Mouse (Mus musculus) hindbrain, postnatal 0 days (tissue): ENCODE measurements at regions not wholly inside any gene's neighbourhood (a gene's known extent, or its start where the extent isn't known, plus 50 kb on each side); places are given as distances from the start of the nearest gene placed in this dataset.

Source experiments
- ATAC-seq: fragments of 200-750 bp; cut with Nextera tagmentation; 2 replicates; pipeline ENCODE4 v1.8.0; 2017; ENCODE audit warnings: mild to moderate bottlenecking, moderate TSS enrichment, moderate library complexity
- DNase-seq: peaks from one replicate; pipeline ENCODE4 v3.0.0-alpha.2; 2015; ENCODE audit warnings: low spot score
- H3K27ac ChIP-seq: fragments of 300-500 bp; sonication (generic); 2 replicates; pipeline ENCODE4 v1.5.1; 2014; ENCODE audit warnings: mild to moderate bottlenecking
- H3K27me3 ChIP-seq: fragments of 300-500 bp; sonication (generic); 2 replicates; pipeline ENCODE4 v1.6.1; 2014; ENCODE audit warnings: low read length, mixed read lengths; ENCODE audit not compliant: insufficient read depth
- H3K36me3 ChIP-seq: fragments of 300-500 bp; sonication (generic); 2 replicates; pipeline ENCODE4 v1.6.1; 2014; ENCODE audit warnings: low read length, mixed read lengths; ENCODE audit not compliant: insufficient read depth
- H3K4me1 ChIP-seq: fragments of 300-500 bp; sonication (generic); 2 replicates; pipeline ENCODE4 v1.6.1; 2014; ENCODE audit warnings: antibody characterized with exemption, low read length, mixed read lengths; ENCODE audit not compliant: insufficient read depth
- H3K4me2 ChIP-seq: fragments of 300-500 bp; sonication (generic); 2 replicates; pipeline ENCODE4 v1.6.1; 2014; ENCODE audit warnings: low read depth, mild to moderate bottlenecking, low read length, moderate library complexity, mixed read lengths
- H3K4me3 ChIP-seq: fragments of 300-500 bp; sonication (generic); 2 replicates; pipeline ENCODE4 v1.5.1; 2014; ENCODE audit warnings: low read length
- H3K9ac ChIP-seq: fragments of 300-500 bp; sonication (generic); replicated peaks from 2 replicates; pipeline ENCODE4 v1.6.1; 2014; ENCODE audit warnings: mild to moderate bottlenecking, low read length, moderate library complexity, mixed read lengths
- H3K9me3 ChIP-seq: fragments of 300-500 bp; sonication (generic); 2 replicates; pipeline ENCODE4 v1.6.1; 2016; ENCODE audit warnings: low read length, mixed read lengths
- CTCF ChIP-seq: IDR thresholded peaks from 2 replicates; pipeline ENCODE4 v1.5.1; 2016; ENCODE audit warnings: antibody characterized with exemption, control low read depth, low read depth
- WGBS: fragments of 180-500 bp; shearing (Covaris S2); extraction: QIAGEN DNeasy Blood & Tissue Kit; methylation state at CpG from one replicate; pipeline ENCODE4 v1.1.7; 2014; 5-methylcytosine and 5-hydroxymethylcytosine counted together

DNA sequence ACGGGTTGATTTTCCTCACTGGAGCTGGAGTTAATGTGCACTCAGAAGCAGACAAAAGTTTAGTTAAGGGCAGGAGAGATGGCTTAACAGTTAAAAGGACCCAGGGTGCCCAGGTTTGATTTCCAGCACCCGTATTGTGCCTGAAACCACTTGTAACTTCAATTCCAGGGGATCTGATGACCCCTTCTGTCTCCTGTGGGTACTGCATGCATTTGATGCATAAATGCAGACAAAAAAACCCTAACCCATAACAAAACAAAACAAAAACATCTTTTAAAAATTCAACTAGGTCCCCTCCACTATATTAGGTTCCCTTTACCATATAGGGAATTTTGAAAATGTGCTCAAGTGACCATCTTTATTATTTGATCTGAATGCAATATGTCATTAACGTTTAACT is 112.2 kb upstream of the Ranbp3l start:
- Histone ChIP-seq H3K27me3 (no peaks in the 10 kb centered on the region), H3K27ac (no peak overlapping the region)

GRCm38 (mm10) chr15:8854336-8854735 is 113.4 kb upstream of the Ranbp3l start:
- WGBS = 76% methylated on average over 7 of the region's 7 CpGs

More for the DNA sequence above, 112.2 kb upstream of the Ranbp3l start:
- Histone ChIP-seq H3K9ac (no peak overlapping the region), H3K4me3 (no peak overlapping the region), H3K4me2 (no peak overlapping the region), H3K9me3 (peaks cover 3% of the 10 kb centered on the region; the same call in 1 of the 2 replicates), H3K36me3 (no peaks in the 10 kb centered on the region), H3K4me1 (no peaks in the 10 kb centered on the region)
- peak; percentile 24 for TF ChIP-seq CTCF
- 90% methylated on average over 3 of the region's 3 CpGs for WGBS
- ATAC-seq (no peak), DNase-seq (no peak)

GRCm38 (mm10) chr15:8850996-8851395 is 116.8 kb upstream of the Ranbp3l start:
- no peak for TF ChIP-seq CTCF
- Histone ChIP-seq H3K9me3 (peaks cover 3% of the 10 kb centered on the region; the same call in 1 of the 2 replicates), H3K27me3 (no peaks in the 10 kb centered on the region), H3K4me1 (no peaks in the 10 kb centered on the region), H3K4me2 (no peak overlapping the region), H3K4me3 (no peak overlapping the region), H3K9ac (no peak overlapping the region), H3K36me3 (no peaks in the 10 kb centered on the region), H3K27ac (no peak overlapping the region)
- WGBS = 58% methylated on average over 1 of the region's 1 CpGs
- DNase-seq (peak; percentile 4), ATAC-seq (no peak)

More at GRCm38 (mm10) chr15:8854336-8854735, 113.4 kb upstream of the Ranbp3l start:
- H3K4me3 ChIP-seq = no peak overlapping the region
- H3K4me2 ChIP-seq = no peak overlapping the region
- H3K27ac ChIP-seq = no peak overlapping the region
- ATAC-seq = no peak
- no peaks in the 10 kb centered on the region for H3K36me3 ChIP-seq
- no peak for TF ChIP-seq CTCF
- H3K4me1 ChIP-seq = no peaks in the 10 kb centered on the region
- H3K9ac ChIP-seq = no peak overlapping the region
- no peak for DNase-seq
- no peaks in the 10 kb centered on the region for H3K27me3 ChIP-seq
- peaks cover 3% of the 10 kb centered on the region; the same call in 1 of the 2 replicates for H3K9me3 ChIP-seq

- Histone ChIP-seq H3K9me3 (no peaks in the 10 kb centered on the region), H3K9ac (no peak overlapping the region), H3K27me3 (no peaks in the 10 kb centered on the region), H3K27ac (no peak overlapping the region), H3K4me1 (no peaks in the 10 kb centered on the region), H3K36me3 (no peaks in the 10 kb centered on the region), H3K4me3 (no peak overlapping the region), H3K4me2 (no peak overlapping the region)
- no peak for DNase-seq
- ATAC-seq = peak; percentile 63; the same call in 1 of the 2 replicates
- peak; percentile 69 for TF ChIP-seq CTCF
- WGBS = 64% methylated on average over 5 of the region's 5 CpGs
Observed at GRCm38 (mm10) chr15:8849413-8849812, 118.3 kb upstream of the Ranbp3l start.

DNA sequence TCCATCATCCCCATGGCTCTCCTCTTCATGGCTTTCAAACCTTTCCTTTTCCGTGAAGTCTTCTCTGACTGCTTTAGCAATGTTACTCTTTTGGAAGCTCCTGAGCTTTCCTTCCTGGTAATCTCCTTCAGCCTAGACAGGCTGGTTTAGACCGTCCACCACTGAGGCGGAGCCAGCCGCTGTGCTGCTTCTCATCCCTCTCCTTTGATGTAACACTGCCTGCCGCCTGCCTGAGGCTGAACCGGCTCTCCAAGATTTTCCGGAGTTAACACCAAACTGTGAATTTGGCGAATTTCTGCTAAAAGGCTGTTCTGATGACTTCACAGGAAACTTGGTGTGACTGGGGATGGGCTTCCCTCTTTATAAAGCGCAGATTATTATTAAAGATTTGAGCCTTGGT is 125.6 kb upstream of the Ranbp3l start:
- ATAC-seq (no peak), DNase-seq (no peak)
- no peak for TF ChIP-seq CTCF
- H3K27me3 ChIP-seq = no peaks in the 10 kb centered on the region
- no peaks in the 10 kb centered on the region for H3K9me3 ChIP-seq
- no peak overlapping the region for H3K4me3 ChIP-seq
- H3K4me1 ChIP-seq = no peaks in the 10 kb centered on the region
- no peak overlapping the region for H3K27ac ChIP-seq
- no peaks in the 10 kb centered on the region for H3K36me3 ChIP-seq
- no peak overlapping the region for H3K9ac ChIP-seq
- no peak overlapping the region for H3K4me2 ChIP-seq
- WGBS = 74% methylated on average over 9 of the region's 9 CpGs

DNA sequence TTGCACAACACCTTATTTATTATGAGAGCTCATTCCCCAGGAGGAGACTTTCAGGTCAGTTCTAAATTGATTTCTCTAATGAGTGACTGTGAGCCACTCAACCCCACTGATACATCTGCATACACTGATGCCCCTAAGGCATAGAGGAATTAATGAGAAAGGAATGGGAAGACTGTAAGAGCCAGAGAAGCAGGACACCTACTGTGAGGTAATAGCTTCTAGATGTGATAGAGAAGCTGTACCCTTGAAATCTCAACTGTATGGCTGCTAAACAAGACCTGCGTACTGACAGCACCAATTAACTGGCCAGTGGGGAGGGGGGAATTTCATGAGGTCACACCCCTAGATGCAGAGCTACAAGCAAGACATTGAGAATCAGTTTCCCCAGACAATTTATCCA is 128.3 kb upstream of the Ranbp3l start:
- DNase-seq = no peak
- H3K4me3 ChIP-seq = no peak overlapping the region
- no peak overlapping the region for H3K4me2 ChIP-seq
- H3K36me3 ChIP-seq = no peaks in the 10 kb centered on the region
- 70% methylated on average over 1 of the region's 1 CpGs for WGBS
- H3K27me3 ChIP-seq = no peaks in the 10 kb centered on the region
- H3K9me3 ChIP-seq = no peaks in the 10 kb centered on the region
- TF ChIP-seq CTCF = no peak
- H3K27ac ChIP-seq = no peak overlapping the region
- no peaks in the 10 kb centered on the region for H3K4me1 ChIP-seq
- no peak overlapping the region for H3K9ac ChIP-seq
- ATAC-seq = no peak

DNA sequence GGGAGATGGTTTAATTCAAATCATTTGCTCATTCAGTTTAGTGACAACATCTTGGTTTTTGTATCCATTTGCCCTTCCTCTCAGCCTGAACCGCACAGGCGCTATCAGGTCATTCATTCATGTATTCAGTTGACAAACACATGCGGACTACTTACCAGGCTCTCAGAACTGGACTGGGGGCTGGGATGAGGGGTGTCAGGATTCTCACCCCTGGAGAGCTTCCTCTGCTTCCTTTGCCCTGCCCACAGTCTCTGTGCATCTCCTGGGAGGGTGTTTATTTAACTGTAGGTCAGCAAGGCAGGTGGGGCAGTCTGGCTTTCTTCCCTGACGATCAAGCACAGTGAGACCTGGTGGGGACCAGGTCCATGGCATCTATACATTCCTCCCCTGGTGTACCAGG is 123.6 kb upstream of the Slc1a3 start:
- Histone ChIP-seq H3K4me3 (no peak overlapping the region), H3K36me3 (no peaks in the 10 kb centered on the region), H3K27ac (no peak overlapping the region), H3K4me1 (no peaks in the 10 kb centered on the region), H3K9ac (no peak overlapping the region), H3K4me2 (no peak overlapping the region), H3K9me3 (no peaks in the 10 kb centered on the region), H3K27me3 (no peaks in the 10 kb centered on the region)
- TF ChIP-seq CTCF = no peak
- DNase-seq (no peak), ATAC-seq (no peak)
- 77% methylated on average over 4 of the region's 4 CpGs for WGBS
